Mouse (Mus musculus) left cerebral cortex, postnatal 10 days (tissue): ENCODE measurements around the gene D1Pas1. TPM values are rescaled to one million over a fixed set of nuclear protein-coding genes. Genes with fewer than 3 reads are reported as not detected.

Experiments used
- total RNA-seq, 2 experiments: library from RNA; stranded (reverse); gene quantifications; 2 replicates each; pipeline ENCODE4 v1.2.3; 2021

Gene D1Pas1
- total RNA-seq, 2 experiments from 2014 or later: 0.11 TPM; not detected in 1

Other genes with a start within 250 kb of the D1Pas1 start
- gene Rrp15, start 218.1 kb upstream of the D1Pas1 start, total RNA-seq: 10 to 100 TPM; 14.6 to 17.1 TPM
- gene Spata17, start 248.0 kb downstream of the D1Pas1 start, total RNA-seq: under 1 TPM in 1 of 2 experiments, not detected in 1; 0.36 TPM
- gene Gpatch2, start 248.1 kb downstream of the D1Pas1 start, total RNA-seq: 10 to 100 TPM; 17.2 to 18.8 TPM